Mouse (Mus musculus) intestine, embryonic 14.5 days (tissue): ENCODE measurements around the gene Cox19. TPM values are rescaled to one million over a fixed set of nuclear protein-coding genes. Genes with fewer than 3 reads are reported as not detected.

Experiments used
- ATAC-seq: fragments of 200-750 bp; cut with Nextera tagmentation; replicated peaks from 2 replicates; pipeline ENCODE4 v1.8.0; 2017; ENCODE audit warnings: low read depth, moderate number of reproducible peaks, moderate TSS enrichment, moderate library complexity; ENCODE audit not compliant: low FRiP score, low TSS enrichment
- DNase-seq: peaks from one replicate; pipeline ENCODE4 v3.0.0-alpha.2; 2018; ENCODE audit warnings: low spot score
- H3K27ac ChIP-seq: fragments of 300-500 bp; sonication (generic); 2 replicates; pipeline ENCODE4 v1.5.1; 2014; ENCODE audit warnings: low read depth, mild to moderate bottlenecking, control low read depth
- H3K27me3 ChIP-seq: fragments of 300-500 bp; sonication (generic); replicated peaks from 2 replicates; pipeline ENCODE4 v1.6.1; 2014; ENCODE audit warnings: low read length, control low read depth; ENCODE audit not compliant: control insufficient read depth, insufficient read depth
- H3K36me3 ChIP-seq: fragments of 300-500 bp; sonication (generic); 2 replicates; pipeline ENCODE4 v1.6.1; 2014; ENCODE audit warnings: low read length, control low read depth; ENCODE audit not compliant: control insufficient read depth, insufficient read depth
- H3K4me1 ChIP-seq: fragments of 300-500 bp; sonication (generic); replicated peaks from 2 replicates; pipeline ENCODE4 v1.6.1; 2014; ENCODE audit warnings: low read length, control low read depth, mixed read lengths; ENCODE audit not compliant: control insufficient read depth, insufficient read depth
- H3K4me2 ChIP-seq: fragments of 300-500 bp; sonication (generic); 2 replicates; pipeline ENCODE4 v1.6.1; 2014; ENCODE audit warnings: low read length
- H3K4me3 ChIP-seq: fragments of 300-500 bp; sonication (generic); 2 replicates; pipeline ENCODE4 v1.5.1; 2014; ENCODE audit warnings: low read depth, low read length, control low read depth, mixed read lengths
- H3K9ac ChIP-seq: fragments of 300-500 bp; sonication (generic); 2 replicates; pipeline ENCODE4 v1.6.1; 2014; ENCODE audit warnings: mild to moderate bottlenecking, low read length
- H3K9me3 ChIP-seq: fragments of 300-500 bp; sonication (generic); 2 replicates; pipeline ENCODE4 v1.6.1; 2016; ENCODE audit warnings: low read length, control low read depth; ENCODE audit not compliant: control insufficient read depth
- WGBS: fragments of 180-500 bp; shearing (Covaris S2); extraction: QIAGEN DNeasy Blood & Tissue Kit; methylation state at CpG from one replicate; pipeline ENCODE4 v1.1.7; 2014; 5-methylcytosine and 5-hydroxymethylcytosine counted together
- polyA plus RNA-seq: library from polyadenylated mRNA; unstranded; fragments of >200 nt; fragmentation: Nextera tagmentation; extraction: Ambion mirVana; gene quantifications from 2 replicates; pipeline ENCODE4 v1.2.1, GENCODE M21; 2014

Gene Cox19
- polyA plus RNA-seq, 1 experiment from 2014 or later, result 149 TPM

- no peak overlapping the region for H3K4me3 ChIP-seq
- no peaks in the 10 kb centered on the region for H3K27me3 ChIP-seq
- ATAC-seq (no peak), DNase-seq (no peak)
- no peak overlapping the region for H3K27ac ChIP-seq
- no peaks in the 10 kb centered on the region for H3K9me3 ChIP-seq
- 96% methylated on average over 5 of the region's 5 CpGs for WGBS
- peaks cover 30% of the 10 kb centered on the region for H3K4me1 ChIP-seq
- no peak overlapping the region for H3K4me2 ChIP-seq
- H3K9ac ChIP-seq, result no peak overlapping the region
- H3K36me3 ChIP-seq, result no peaks in the 10 kb centered on the region
These were observed 34.8 kb upstream of the Cox19 start for GRCm38 (mm10) chr5:139386047-139386446.

DNA sequence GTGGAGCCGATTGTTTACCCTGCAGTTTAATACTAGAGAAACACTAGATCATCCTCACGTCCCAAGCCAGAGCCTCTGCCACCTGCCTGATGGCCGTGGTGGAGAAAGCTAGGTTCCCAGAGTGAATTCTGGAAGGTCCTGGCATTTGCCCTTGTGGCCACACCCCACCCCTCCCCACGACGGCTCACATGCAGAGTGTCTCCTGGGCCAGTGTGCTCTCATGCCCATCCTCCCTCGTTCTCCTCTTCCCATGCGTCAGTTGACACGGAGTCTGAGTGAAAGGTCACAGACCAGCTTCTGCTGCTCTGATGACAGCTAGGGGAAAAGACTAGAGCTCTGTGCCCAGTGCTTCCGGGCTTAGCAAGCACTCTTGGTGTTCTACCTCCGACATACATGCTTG lies 33.3 kb upstream of the Cox19 start:
- Histone ChIP-seq H3K27ac (no peak overlapping the region), H3K36me3 (no peaks in the 10 kb centered on the region), H3K4me3 (no peak overlapping the region), H3K4me1 (peaks cover 32% of the 10 kb centered on the region), H3K9me3 (no peaks in the 10 kb centered on the region), H3K27me3 (no peaks in the 10 kb centered on the region), H3K4me2 (no peak overlapping the region), H3K9ac (no peak overlapping the region)
- 35% methylated on average over 10 of the region's 10 CpGs for WGBS
- no peak for ATAC-seq
- DNase-seq, result no peak

- Histone ChIP-seq H3K4me1 (peaks cover 31% of the 10 kb centered on the region), H3K9me3 (no peaks in the 10 kb centered on the region), H3K36me3 (no peaks in the 10 kb centered on the region), H3K9ac (no peak overlapping the region), H3K27me3 (no peaks in the 10 kb centered on the region), H3K27ac (no peak overlapping the region), H3K4me3 (no peak overlapping the region), H3K4me2 (no peak overlapping the region)
- DNase-seq (no peak), ATAC-seq (no peak)
- 82% methylated on average over 9 of the region's 9 CpGs for WGBS
These were observed 32.0 kb upstream of the Cox19 start for GRCm38 (mm10) chr5:139383234-139383633.

GRCm38 (mm10) chr5:139382760-139383159 lies 31.5 kb upstream of the Cox19 start:
- Histone ChIP-seq H3K4me1 (peaks cover 33% of the 10 kb centered on the region), H3K36me3 (no peaks in the 10 kb centered on the region), H3K4me2 (no peak overlapping the region)

DNA sequence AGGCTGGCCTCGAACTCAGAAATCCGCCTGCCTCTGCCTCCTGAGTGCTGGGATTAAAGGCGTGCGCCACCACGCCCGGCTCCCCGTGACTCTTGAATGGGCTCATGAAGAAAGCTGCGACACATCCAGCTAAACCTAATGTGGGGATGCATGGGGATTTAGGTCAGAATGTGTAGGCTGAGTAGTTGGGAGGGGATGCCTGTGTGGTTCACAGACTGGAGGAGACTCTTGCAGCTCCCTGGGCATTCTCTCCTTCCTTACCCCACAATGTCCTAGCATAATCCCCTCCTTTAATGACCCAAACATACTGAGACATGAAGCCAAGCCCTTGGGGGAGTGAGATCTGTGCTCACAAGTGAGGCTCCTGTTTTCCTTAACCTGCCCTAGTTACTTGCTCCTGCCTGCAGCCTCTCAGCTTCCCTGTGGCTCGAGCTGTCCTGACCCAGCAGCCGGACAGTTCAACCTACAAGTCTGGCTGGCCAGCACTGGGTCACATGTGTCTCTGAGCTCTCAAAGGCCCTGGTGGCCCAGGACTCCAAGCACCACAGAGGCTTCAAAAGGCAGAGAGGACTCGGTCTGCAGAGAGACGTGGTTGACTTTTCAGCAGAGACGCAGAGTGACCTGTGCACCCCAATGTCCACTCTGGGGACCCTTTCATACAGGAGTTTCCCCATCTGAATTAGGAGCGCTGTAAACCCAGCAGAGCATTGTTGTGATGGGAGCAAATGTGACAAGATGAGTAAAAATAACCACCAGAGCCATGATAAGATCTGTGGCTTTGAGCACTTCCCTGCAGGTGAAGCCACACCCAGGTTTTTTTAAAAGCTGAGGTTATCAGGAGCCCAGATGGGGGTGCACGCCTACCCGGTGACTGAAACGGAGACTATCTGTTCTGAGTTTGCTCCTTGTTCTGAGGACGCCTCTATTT lies 30.6 kb upstream of the Cox19 start:
- Histone ChIP-seq H3K36me3 (no peaks in the 10 kb centered on the region), H3K27ac (0 out of 2 replicates have a peak overlapping the region, but pooled peaks have one; percentile 5), H3K4me2 (peak overlapping the region; percentile 82; the same call in 1 of the 2 replicates), H3K27me3 (no peaks in the 10 kb centered on the region), H3K4me3 (no peak overlapping the region), H3K9ac (no peak overlapping the region), H3K4me1 (peaks cover 41% of the 10 kb centered on the region), H3K9me3 (no peaks in the 10 kb centered on the region)
- 79% methylated on average over 18 of the region's 18 CpGs for WGBS
- ATAC-seq, result no peak
- DNase-seq, result no peak

More at GRCm38 (mm10) chr5:139382760-139383159, 31.5 kb upstream of the Cox19 start:
- Histone ChIP-seq H3K9ac (no peak overlapping the region), H3K4me3 (no peak overlapping the region), H3K27me3 (no peaks in the 10 kb centered on the region), H3K27ac (no peak overlapping the region), H3K9me3 (no peaks in the 10 kb centered on the region)
- WGBS, result 59% methylated on average over 8 of the region's 8 CpGs
- ATAC-seq (no peak), DNase-seq (no peak)

DNA sequence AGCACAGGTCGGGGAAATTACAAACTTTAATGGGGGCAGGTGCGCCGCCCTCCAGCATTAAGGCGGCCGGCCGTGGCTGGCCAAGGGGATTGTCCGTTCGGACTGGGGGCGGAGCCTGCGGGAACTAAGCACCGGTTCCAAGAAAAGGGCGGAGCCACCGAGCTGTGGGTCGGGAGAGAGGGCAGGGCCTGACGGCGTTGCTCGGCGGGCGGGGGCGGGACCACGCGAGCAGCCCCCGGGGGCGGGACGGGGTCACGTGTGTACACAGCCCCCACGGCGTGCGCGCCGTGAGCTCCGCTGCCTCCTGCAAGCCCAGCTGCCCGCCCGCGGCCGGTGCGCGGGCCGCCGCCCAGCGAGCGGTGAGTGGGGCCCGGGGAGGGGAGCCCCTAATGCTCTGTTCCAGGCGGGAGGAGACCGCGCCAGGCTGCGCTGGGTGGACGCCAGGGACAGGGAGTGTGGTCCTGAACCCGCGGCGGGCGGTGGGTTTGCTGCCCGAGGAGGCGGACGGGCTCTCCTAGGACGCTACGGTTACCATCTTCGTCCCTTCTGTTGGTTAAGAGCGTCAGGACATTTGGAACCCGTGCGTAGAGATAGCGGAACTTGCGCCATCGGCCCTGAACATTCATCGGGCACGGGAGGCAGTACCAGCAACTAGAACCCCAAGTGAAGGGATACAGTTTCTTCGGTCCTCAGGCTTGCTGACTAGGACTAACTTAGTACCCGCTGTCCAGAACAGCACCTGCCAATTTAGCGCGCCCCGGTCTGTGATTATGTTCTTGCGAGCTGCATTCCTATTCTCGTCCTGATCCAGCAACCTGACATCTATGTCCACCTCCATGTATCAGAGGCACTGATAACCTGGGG lies 29.4 kb upstream of the Cox19 start:
- Histone ChIP-seq H3K4me1 (peaks cover 41% of the 10 kb centered on the region), H3K36me3 (no peaks in the 10 kb centered on the region), H3K27ac (0 out of 2 replicates have a peak overlapping the region, but pooled peaks have one; percentile 47), H3K4me3 (peak overlapping the region; percentile 58), H3K9ac (peak overlapping the region; percentile 56), H3K9me3 (no peaks in the 10 kb centered on the region), H3K4me2 (peak overlapping the region; percentile 82), H3K27me3 (no peaks in the 10 kb centered on the region)
- 1% methylated on average over 73 of the region's 73 CpGs for WGBS
- ATAC-seq (peak; percentile 79), DNase-seq (peak; percentile 88)

- WGBS, result 17% methylated on average over 8 of the region's 8 CpGs
- peak overlapping the region; percentile 82 for H3K4me2 ChIP-seq
- no peaks in the 10 kb centered on the region for H3K9me3 ChIP-seq
- peak overlapping the region; percentile 58 for H3K4me3 ChIP-seq
- H3K9ac ChIP-seq, result no peak overlapping the region
- H3K4me1 ChIP-seq, result peaks cover 41% of the 10 kb centered on the region
- no peak for DNase-seq
- no peaks in the 10 kb centered on the region for H3K36me3 ChIP-seq
- H3K27me3 ChIP-seq, result no peaks in the 10 kb centered on the region
- ATAC-seq, result no peak; the same call in 1 of the 2 replicates
- 0 out of 2 replicates have a peak overlapping the region, but pooled peaks have one; percentile 47 for H3K27ac ChIP-seq
These were observed 28.7 kb upstream of the Cox19 start for GRCm38 (mm10) chr5:139379771-139380384.

DNA sequence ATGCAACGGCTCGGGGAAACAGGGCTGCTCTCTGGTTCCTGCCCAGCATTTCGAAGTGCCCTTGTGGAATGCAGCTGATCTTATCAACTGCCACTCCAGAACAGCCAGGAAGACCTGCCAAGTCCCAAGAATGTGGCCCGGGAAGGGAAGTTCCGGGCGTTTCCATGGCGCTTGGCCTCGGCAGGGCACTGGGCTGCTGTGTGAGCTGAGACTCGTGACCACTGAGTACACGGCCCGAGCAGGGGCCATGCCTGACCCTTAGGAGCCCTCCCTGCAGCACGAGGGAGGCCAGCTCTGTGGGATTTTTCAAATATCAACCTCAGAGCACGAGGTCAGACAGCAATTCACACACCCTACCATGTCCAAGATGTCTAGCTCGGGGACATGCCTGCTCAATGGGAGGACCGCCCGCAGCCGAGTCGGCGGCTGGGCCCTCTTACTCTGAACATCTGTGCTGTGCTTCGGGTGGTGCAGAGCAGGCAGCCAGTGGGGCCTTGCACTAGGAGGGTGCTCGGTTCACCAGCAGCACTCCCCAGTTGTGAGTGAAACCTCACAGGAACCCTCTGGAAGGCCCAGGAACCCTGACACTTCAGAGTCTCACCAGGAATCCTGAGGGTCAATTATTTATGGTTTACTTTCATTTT lies 27.9 kb upstream of the Cox19 start:
- WGBS, result 35% methylated on average over 21 of the region's 21 CpGs
- Histone ChIP-seq H3K36me3 (no peaks in the 10 kb centered on the region), H3K9ac (no peak overlapping the region), H3K4me1 (peaks cover 37% of the 10 kb centered on the region), H3K9me3 (no peaks in the 10 kb centered on the region), H3K4me2 (no peak overlapping the region), H3K4me3 (no peak overlapping the region), H3K27ac (peak overlapping the region; percentile 0; the same call in 1 of the 2 replicates), H3K27me3 (no peaks in the 10 kb centered on the region)
- ATAC-seq (0 out of 2 replicates have a peak, but pooled peaks have one; percentile 7), DNase-seq (no peak)
